Mouse (Mus musculus) left cerebral cortex, postnatal 10 days (tissue): Measurements from ENCODE around the gene Siva1. TPM values are rescaled to one million over a fixed set of nuclear protein-coding genes. Genes with fewer than 3 reads are reported as not detected.
A peak's percentile ranks its signal among the peaks of the same experiment; 100 is the strongest.

Experiments used
- DNase-seq, 2 experiments: peaks; one replicate each; pipeline ENCODE4 v3.0.0; 2021 to 2022; ENCODE audit warnings: low spot score in 2 of 2, mixed read lengths in 1 of 2; ENCODE audit errors: extremely low spot score in 1 of 2
- intact Hi-C: fragments of 180-260 bp; cut with DNase I; formaldehyde crosslinking; loops from one replicate; pipeline ENCODE4 v1.15.1; 2025
- total RNA-seq, 2 experiments: library from RNA; stranded (reverse); gene quantifications; 2 replicates each; pipeline ENCODE4 v1.2.3; 2021

The Siva1 gene
- total RNA-seq = 10 to 100 TPM; 14.3 to 15.5 TPM

GRCm38 (mm10) chr12:112644180-112644854 lies at the start of gene Siva1:
Siva1 (plus strand) TSS chr12:112644679.
- intact Hi-C loops = no loop called here
- peak; percentile 95 to 100 for DNase-seq

DNA sequence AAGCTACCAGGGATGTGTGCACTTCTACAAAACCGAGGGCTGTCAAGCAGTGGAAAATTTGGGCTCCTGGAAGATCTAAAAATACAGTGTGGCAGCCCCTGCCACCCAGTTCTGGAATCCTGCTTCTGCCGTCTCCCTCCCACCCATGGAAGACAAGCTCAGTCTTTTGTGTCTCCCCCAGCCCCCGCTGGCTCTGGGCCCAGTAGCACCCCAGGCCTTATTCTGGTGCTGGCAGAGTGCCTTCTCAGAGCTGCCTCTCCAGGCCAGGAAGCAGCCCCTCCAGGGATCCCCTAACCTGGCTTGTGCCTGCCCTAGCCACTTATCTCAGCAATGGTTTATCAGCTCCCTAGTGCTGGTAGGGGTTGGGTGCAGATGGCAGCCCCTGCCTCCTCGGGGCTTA lies 49.5 kb upstream of the Siva1 start:
- peak; percentile 54 to 80 for DNase-seq
- intact Hi-C loops = no loop called here

GRCm38 (mm10) chr12:112595626-112596025 lies 48.9 kb upstream of the Siva1 start:
- intact Hi-C loops = no loop called here
- no peak for DNase-seq

DNA sequence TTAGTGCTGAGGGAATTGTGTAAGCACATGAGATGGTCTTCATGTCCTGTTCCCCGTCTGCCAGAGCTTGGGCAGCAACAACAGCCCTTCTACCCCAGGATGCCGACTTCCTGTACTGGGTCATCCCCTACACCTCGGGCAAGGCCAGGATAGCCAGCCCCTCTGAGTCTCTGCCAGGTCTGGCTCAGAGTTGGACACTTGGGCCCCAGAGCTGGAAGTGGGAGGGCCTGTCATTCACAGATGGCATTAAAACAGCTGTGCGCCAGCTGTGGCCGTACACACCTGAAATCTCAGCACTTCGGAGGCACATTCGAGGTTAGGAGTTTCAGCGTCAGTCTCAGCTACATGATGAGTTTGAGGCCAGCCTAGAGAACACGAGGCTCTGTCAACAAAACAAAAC lies 48.0 kb upstream of the Siva1 start:
- no peak for DNase-seq
- intact Hi-C loops = no loop called here

GRCm38 (mm10) chr12:112596891-112597500 lies 47.5 kb upstream of the Siva1 start:
- intact Hi-C loops = no loop called here
- no peak for DNase-seq

DNA sequence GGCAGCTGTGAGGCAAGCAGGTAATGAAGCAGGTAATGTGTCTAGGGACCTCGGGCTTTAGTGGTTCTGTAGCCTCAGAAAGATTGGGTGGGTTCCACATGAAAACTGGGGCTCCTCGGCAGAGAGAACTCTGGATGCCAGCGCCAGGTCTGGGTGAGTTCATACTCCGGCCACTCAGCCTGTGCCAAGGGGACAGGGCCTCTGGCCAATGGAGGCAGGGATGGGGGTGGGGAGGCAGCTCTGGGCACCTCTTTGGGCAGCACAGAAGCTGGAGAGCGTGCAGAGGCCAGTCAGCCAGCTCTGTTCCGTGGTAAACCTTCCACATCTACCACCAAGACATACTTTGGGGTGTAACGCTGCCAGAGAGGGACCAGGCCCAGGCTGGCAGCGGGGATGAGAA lies 46.9 kb upstream of the Siva1 start:
- intact Hi-C loops = no loop called here
- DNase-seq = peak in 1 of 2 experiments; percentile 67

- DNase-seq = no peak
- intact Hi-C loops = no loop called here
Measured at GRCm38 (mm10) chr12:112599198-112599597, 45.3 kb upstream of the Siva1 start.

GRCm38 (mm10) chr12:112599942-112600611 lies 44.4 kb upstream of the Siva1 start:
- DNase-seq = no peak
- intact Hi-C loops = no loop called here

DNA sequence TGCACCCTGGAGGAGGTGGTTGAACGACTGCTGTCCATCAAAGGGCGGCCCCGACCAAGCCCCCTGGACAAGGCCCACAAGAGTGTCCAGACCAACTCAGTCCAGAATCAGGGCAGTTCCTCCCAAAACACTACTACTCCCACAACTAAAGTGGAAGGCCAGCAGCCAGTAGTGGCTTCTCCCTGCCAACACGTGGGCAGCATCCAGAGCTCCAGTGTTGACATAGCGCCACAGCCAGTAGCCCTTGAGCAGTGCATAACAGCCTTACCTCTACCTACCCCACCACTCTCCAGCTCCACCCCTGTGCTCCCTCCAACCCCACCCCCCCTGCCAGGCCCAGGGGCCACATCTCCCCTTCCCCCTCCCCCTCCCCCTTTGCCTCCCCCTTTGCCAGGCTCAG lies 40.5 kb upstream of the Siva1 start:
- DNase-seq = no peak
- intact Hi-C loops = no loop called here

DNA sequence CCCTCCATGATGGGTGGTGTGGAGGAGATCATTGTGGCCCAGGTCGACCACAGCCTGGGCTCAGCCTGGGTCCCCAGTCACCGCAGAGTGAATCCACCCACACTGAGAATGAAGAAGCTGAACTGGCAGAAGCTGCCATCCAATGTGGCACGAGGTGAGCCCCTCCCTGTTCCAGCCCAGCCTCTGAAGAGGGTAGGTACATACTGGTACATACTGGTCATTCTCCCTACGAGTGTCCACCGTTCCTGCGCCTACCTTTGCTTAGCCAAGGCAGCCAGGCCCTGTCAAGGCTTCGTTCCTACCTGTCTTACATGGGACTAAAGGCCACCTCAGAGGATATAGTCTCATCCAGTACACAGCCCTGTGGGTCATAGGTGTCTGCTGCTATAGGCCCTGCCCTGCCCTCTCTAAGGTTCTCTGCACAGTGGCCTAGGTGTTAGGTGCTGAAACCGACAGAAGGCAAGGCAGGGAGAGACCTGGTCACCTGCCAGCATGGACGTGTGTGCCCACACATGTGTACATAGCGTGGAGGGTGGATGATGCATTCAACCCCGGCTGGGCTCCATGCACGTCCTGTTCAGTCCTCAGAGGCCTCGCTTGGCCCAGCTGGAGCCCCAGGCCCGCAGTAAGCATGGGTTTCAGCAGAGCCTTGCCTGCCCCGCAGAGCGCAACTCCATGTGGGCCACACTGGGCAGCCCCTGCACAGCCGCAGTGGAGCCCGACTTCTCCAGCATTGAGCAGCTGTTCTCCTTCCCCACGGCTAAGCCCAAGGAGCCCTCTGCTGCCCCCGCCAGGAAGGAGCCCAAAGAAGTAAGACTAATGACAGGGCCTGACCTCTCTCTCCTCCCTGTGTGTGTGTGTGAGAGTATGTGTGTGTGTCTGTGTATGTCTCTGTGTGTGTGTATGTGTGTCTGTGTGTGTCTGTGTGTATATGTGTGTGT lies 39.5 kb upstream of the Siva1 start:
- DNase-seq = peak in 1 of 2 experiments; percentile 80
- intact Hi-C loops = loop anchor here (1.0 kb wide), 1 partner anchor 53 kb away; no protein-coding TSS in a partner anchor

DNA sequence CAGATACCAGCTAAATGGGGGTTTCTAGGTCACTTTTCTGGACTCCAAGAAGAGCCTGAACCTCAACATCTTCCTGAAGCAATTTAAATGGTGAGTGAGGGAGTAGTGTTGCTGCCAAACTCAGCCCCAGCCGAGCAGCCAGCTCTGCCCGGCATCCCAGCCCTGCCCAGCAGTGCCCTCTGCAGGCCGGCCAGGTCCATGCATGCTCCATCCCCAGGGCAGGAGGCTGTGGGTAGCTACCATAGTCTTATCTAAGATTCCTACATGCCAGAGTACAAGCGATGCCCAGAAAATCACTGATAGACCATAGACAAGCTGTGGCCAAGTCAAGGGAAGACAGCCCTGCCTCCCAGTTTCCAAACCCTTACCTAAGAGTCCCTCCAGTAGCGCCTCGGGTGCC lies 38.7 kb upstream of the Siva1 start:
- DNase-seq = peak in 1 of 2 experiments; percentile 87
- intact Hi-C loops = loop anchor here (1.0 kb wide), 1 partner anchor 53 kb away; no protein-coding TSS in a partner anchor

DNA sequence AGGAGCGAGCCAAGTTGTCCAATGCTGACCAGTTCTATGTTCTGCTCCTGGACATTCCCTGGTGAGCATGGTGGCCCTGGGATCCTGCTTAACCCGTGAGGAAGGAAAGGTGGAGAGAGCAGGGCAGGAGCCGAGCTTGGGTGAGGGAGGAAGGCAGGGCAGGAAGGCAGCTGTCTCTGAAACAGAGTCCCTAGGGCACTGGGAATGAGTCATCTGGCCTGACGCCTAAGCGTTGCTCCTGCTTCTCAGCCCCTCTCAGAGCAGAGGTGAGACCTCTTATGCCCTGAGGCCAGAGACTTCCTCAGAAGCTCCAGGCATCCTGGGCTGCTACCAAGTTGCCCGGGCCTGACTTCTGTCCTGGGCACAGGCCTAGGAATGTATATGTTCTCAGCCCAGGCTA lies 37.5 kb upstream of the Siva1 start:
- no peak for DNase-seq

GRCm38 (mm10) chr12:112609031-112609430 lies 35.4 kb upstream of the Siva1 start:
- DNase-seq = no peak
- intact Hi-C loops = no loop called here

More for the DNA sequence above, 37.5 kb upstream of the Siva1 start:
- intact Hi-C loops = no loop called here

- intact Hi-C loops = no loop called here
- no peak for DNase-seq
Measured at GRCm38 (mm10) chr12:112616668-112617067, 27.8 kb upstream of the Siva1 start.

DNA sequence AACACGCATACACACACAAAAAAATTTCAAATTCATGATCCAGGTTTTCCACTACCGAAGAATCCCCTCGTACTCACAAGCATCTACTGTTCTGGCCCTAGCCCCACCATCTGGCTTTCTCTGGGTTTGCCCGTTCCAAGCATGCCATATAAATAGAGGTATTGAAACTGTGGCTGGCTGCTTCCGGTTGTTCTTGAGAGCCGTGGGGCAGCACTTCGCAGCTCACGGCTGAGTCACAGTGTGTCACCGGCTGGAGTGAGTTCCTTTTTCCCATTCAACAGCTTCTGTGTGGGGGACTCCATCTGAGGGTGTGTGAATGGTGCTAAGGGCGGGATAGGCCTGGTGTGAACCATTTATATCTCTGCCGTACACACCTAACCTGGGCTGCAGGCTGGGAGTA lies 27.3 kb upstream of the Siva1 start:
- peak; percentile 70 to 76 for DNase-seq
- intact Hi-C loops = no loop called here

DNA sequence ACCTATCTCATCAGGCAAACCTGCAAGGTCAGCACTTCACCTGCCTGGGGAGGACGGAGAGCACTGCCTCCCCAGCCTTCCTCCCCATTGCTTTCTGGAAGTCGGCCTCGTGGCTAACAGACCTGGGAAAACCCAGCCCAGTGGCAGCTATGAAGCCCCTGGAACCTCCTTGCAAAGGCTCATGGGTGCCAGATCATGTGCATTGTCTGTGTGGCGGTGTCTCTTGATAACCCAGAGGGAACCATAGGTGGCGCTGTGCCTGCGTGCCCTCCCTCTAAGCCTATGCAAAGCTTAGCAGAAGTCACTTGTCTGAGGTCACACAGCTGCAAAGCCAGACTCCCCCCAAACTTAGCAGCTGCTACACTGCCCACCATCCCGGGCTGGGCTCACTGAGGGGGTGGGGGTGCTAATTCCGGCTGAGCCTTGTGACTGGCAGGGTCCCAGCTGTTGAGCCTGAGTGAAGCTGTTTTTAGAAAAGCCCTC lies 26.5 kb upstream of the Siva1 start:
- intact Hi-C loops = no loop called here

DNA sequence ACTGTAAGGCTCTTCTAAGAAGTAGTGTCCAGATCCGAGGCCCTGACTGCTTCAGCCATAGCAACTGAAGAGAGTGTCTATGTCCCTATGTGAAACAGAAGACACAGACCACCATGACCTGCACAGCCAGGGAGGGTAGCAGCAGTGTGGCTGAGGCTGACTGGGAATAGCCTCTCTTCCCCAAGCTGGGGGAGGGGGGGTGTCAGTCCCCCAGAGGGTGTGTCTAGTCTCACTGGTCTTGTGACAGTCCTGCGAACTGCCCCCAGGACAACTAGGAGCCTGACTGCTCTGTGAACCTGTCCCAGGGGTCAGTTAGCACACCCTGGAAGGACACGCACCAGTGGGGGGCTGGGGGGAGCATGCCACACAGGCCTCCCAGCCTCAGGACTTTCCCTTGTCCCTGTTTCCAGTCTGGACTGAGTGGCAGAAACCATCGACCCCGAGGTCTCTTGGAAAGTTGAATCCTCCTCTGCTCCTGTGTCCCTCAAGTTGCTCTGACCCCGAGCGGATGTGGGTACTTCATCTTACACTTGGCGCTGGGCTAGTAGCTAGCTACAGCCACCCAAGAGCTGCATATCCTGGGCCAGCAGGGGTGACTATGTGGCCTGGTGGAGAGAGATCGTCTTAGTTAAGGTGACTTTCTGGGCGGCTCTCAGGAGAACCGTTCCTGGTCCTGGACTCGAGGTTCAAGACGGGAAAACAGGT lies 25.3 kb upstream of the Siva1 start:
- no peak for DNase-seq
- intact Hi-C loops = no loop called here

More for the DNA sequence above, 26.5 kb upstream of the Siva1 start:
- DNase-seq = peak; percentile 64 to 84

- intact Hi-C loops = loop anchor here (5.0 kb wide), 1 partner anchor 68 kb away; no protein-coding TSS in a partner anchor
- peak in 1 of 2 experiments; percentile 72 for DNase-seq
Measured at GRCm38 (mm10) chr12:112619686-112620353, 24.7 kb upstream of the Siva1 start, which contains the start of gene Adssl1. Adssl1 (plus strand) TSS chr12:112620045.
